Mouse (Mus musculus) liver, embryonic 13.5 days (tissue): ENCODE data around the gene Gm20906. TPM values are rescaled to one million over a fixed set of nuclear protein-coding genes. Genes with fewer than 3 reads are reported as not detected.
"Not testable (repeated sequence)": the region's sequence is repeated elsewhere in the genome, so short reads cannot be mapped to it uniquely, and the experiment has no call there.

Experiments used
- ATAC-seq: fragments of 200-750 bp; cut with Nextera tagmentation; 2 replicates; pipeline ENCODE4 v1.8.0; 2017; ENCODE audit warnings: low read depth, mild to moderate bottlenecking, moderate number of reproducible peaks, moderate library complexity
- DNase-seq: peaks from one replicate; pipeline ENCODE4 v3.0.0; 2022
- H3K27ac ChIP-seq: fragments of 300-500 bp; sonication (generic); 2 replicates; pipeline ENCODE4 v1.5.1; 2015; ENCODE audit warnings: moderate library complexity, mild to moderate bottlenecking, inconsistent platforms
- H3K27me3 ChIP-seq: fragments of 300-500 bp; sonication (generic); 2 replicates; pipeline ENCODE4 v1.6.1; 2015; ENCODE audit warnings: mild to moderate bottlenecking, inconsistent platforms
- H3K36me3 ChIP-seq: fragments of 300-500 bp; sonication (generic); 2 replicates; pipeline ENCODE4 v1.6.1; 2015; ENCODE audit warnings: mild to moderate bottlenecking, inconsistent platforms
- H3K4me1 ChIP-seq: fragments of 300-500 bp; sonication (generic); replicated peaks from 2 replicates; pipeline ENCODE4 v1.6.1; 2015; ENCODE audit warnings: inconsistent platforms
- H3K4me2 ChIP-seq: fragments of 300-500 bp; sonication (generic); 2 replicates; pipeline ENCODE4 v1.6.1; 2015; ENCODE audit warnings: inconsistent platforms, mild to moderate bottlenecking, moderate library complexity
- H3K4me3 ChIP-seq: fragments of 300-500 bp; sonication (generic); replicated peaks from 2 replicates; pipeline ENCODE4 v1.5.1; 2015; ENCODE audit warnings: mild to moderate bottlenecking, inconsistent platforms
- H3K9ac ChIP-seq: fragments of 300-500 bp; sonication (generic); 2 replicates; pipeline ENCODE4 v1.6.1; 2015; ENCODE audit warnings: mild to moderate bottlenecking, inconsistent platforms
- H3K9me3 ChIP-seq: fragments of 300-500 bp; sonication (generic); replicated peaks from 2 replicates; pipeline ENCODE4 v1.6.1; 2016; ENCODE audit warnings: inconsistent platforms
- WGBS: fragments of 180-500 bp; shearing (Covaris S2); methylation state at CpG from one replicate; pipeline ENCODE4 v1.1.7; 2015; ENCODE audit not compliant: insufficient replicate concordance; 5-methylcytosine and 5-hydroxymethylcytosine counted together
- polyA plus RNA-seq: library from polyadenylated mRNA; unstranded; fragments of >200 nt; fragmentation: Nextera tagmentation; extraction: Ambion mirVana; gene quantifications from 2 replicates; pipeline ENCODE4 v1.2.1, GENCODE M21; 2015

Gene Gm20906
- not detected in 2 replicates for polyA plus RNA-seq

DNA sequence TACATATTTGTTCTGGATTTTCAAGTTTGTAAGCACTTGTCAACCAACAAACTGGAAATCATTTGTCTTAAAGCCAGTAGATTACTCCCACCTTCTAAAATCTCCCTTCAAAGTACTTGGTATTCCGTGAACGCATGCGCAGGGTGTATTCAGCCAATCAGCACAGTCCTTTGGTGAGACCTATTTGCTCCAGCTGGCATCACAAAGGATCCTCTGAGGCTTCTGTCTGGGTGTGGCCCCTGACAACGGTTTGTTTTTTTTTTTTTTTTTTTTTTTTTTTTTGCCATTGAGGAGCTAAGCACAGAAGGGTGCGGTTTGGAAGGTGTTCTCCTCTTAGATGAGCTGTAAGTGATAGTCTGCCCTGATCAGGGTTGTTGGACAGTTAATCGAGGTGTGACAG, at the start of gene Gm20906:
TSS of gene Gm20906 (plus strand) at position 301 of the 400 bp plus-strand sequence.
- not testable (repeated sequence) for ATAC-seq, H3K9ac ChIP-seq, H3K9me3 ChIP-seq, DNase-seq, H3K27me3 ChIP-seq, H3K27ac ChIP-seq, H3K36me3 ChIP-seq, H3K4me3 ChIP-seq, H3K4me2 ChIP-seq, H3K4me1 ChIP-seq
- WGBS, result no CpG with 5 or more reads among the region's 6 CpGs
